Mouse (Mus musculus) E14TG2a.4 (cell line): Measurements from ENCODE around the gene Pcsk5.

Experiments
- CTCF ChIP-seq: conservative IDR thresholded peaks from 2 replicates; pipeline ENCODE4 v1.5.1; 2014; ENCODE audit warnings: low read length
- NANOG ChIP-seq: IDR thresholded peaks from 2 replicates; pipeline ENCODE4 v1.6.1; 2014; ENCODE audit warnings: borderline replicate concordance, low read length, mixed read lengths

- TF ChIP-seq CTCF (no peak), NANOG (no peak)
Observed at GRCm38 (mm10) chr19:17769610-17770399, 67.6 kb downstream of the Pcsk5 start.
